Mouse (Mus musculus): ENCODE data around the gene Atf1. TPM values are rescaled to one million over a fixed set of nuclear protein-coding genes. Genes with fewer than 3 reads are reported as not detected.

Atf1 gene
- polyA plus RNA-seq, 1 experiment from 2014 or later: 47.4 TPM

- ATAC-seq (replicated peaks; ENCODE audit: low FRiP score, low TSS enrichment, low read depth): no peak
- H3K27ac ChIP-seq (ENCODE audit: low read depth): no peak overlapping the region
- peaks cover 81% of the 10 kb centered on the region for H3K36me3 ChIP-seq (ENCODE audit: control insufficient read depth, insufficient read depth, low read length)
- WGBS: 95% methylated on average over 6 of the region's 6 CpGs
- H3K9me3 ChIP-seq (ENCODE audit: control insufficient read depth, low read length): no peaks in the 10 kb centered on the region
- no peak overlapping the region for H3K4me2 ChIP-seq (ENCODE audit: low read length)
- no peak for DNase-seq (ENCODE audit: low spot score)
- H3K27me3 ChIP-seq (replicated peaks; ENCODE audit: control insufficient read depth, insufficient read depth, low read length): no peaks in the 10 kb centered on the region
- H3K4me1 ChIP-seq (replicated peaks; ENCODE audit: control insufficient read depth, insufficient read depth, low read length): no peaks in the 10 kb centered on the region
- no peak overlapping the region for H3K9ac ChIP-seq (ENCODE audit: low read length)
- H3K4me3 ChIP-seq (ENCODE audit: low read depth, low read length): no peak overlapping the region
These were observed 14.2 kb downstream of the Atf1 start for GRCm38 (mm10) chr15:100241780-100242179.

GRCm38 (mm10) chr15:100245951-100246350 is 18.3 kb downstream of the Atf1 start:
- Histone ChIP-seq H3K27me3 (replicated peaks; ENCODE audit: control insufficient read depth, insufficient read depth, low read length) (no peaks in the 10 kb centered on the region), H3K9ac (ENCODE audit: low read length) (no peak overlapping the region), H3K9me3 (ENCODE audit: control insufficient read depth, low read length) (no peaks in the 10 kb centered on the region), H3K4me2 (ENCODE audit: low read length) (no peak overlapping the region), H3K4me3 (ENCODE audit: low read depth, low read length) (no peak overlapping the region), H3K36me3 (ENCODE audit: control insufficient read depth, insufficient read depth, low read length) (peaks cover 93% of the 10 kb centered on the region), H3K27ac (ENCODE audit: low read depth) (no peak overlapping the region), H3K4me1 (replicated peaks; ENCODE audit: control insufficient read depth, insufficient read depth, low read length) (no peaks in the 10 kb centered on the region)
- WGBS: 94% methylated on average over 7 of the region's 7 CpGs
- ATAC-seq (replicated peaks; ENCODE audit: low FRiP score, low TSS enrichment, low read depth) (no peak), DNase-seq (ENCODE audit: low spot score) (no peak)

GRCm38 (mm10) chr15:100247296-100247695 is 19.7 kb downstream of the Atf1 start:
- 91% methylated on average over 9 of the region's 9 CpGs for WGBS
- DNase-seq (ENCODE audit: low spot score): no peak
- H3K36me3 ChIP-seq (ENCODE audit: control insufficient read depth, insufficient read depth, low read length): peaks cover 93% of the 10 kb centered on the region
- H3K27ac ChIP-seq (ENCODE audit: low read depth): no peak overlapping the region
- H3K4me3 ChIP-seq (ENCODE audit: low read depth, low read length): no peak overlapping the region
- no peak for ATAC-seq (replicated peaks; ENCODE audit: low FRiP score, low TSS enrichment, low read depth)
- H3K4me1 ChIP-seq (replicated peaks; ENCODE audit: control insufficient read depth, insufficient read depth, low read length): no peaks in the 10 kb centered on the region
- no peak overlapping the region for H3K9ac ChIP-seq (ENCODE audit: low read length)
- H3K9me3 ChIP-seq (ENCODE audit: control insufficient read depth, low read length): no peaks in the 10 kb centered on the region
- no peaks in the 10 kb centered on the region for H3K27me3 ChIP-seq (replicated peaks; ENCODE audit: control insufficient read depth, insufficient read depth, low read length)
- H3K4me2 ChIP-seq (ENCODE audit: low read length): no peak overlapping the region

- H3K4me1 ChIP-seq (replicated peaks; ENCODE audit: control insufficient read depth, insufficient read depth, low read length): no peaks in the 10 kb centered on the region
- no peak for ATAC-seq (replicated peaks; ENCODE audit: low FRiP score, low TSS enrichment, low read depth)
- WGBS: 92% methylated on average over 6 of the region's 6 CpGs
- no peak overlapping the region for H3K4me3 ChIP-seq (ENCODE audit: low read depth, low read length)
- H3K36me3 ChIP-seq (ENCODE audit: control insufficient read depth, insufficient read depth, low read length): peaks cover 94% of the 10 kb centered on the region
- no peak overlapping the region for H3K27ac ChIP-seq (ENCODE audit: low read depth)
- H3K4me2 ChIP-seq (ENCODE audit: low read length): no peak overlapping the region
- H3K27me3 ChIP-seq (replicated peaks; ENCODE audit: control insufficient read depth, insufficient read depth, low read length): no peaks in the 10 kb centered on the region
- no peak overlapping the region for H3K9ac ChIP-seq (ENCODE audit: low read length)
- H3K9me3 ChIP-seq (ENCODE audit: control insufficient read depth, low read length): no peaks in the 10 kb centered on the region
- no peak for DNase-seq (ENCODE audit: low spot score)
These were observed 21.2 kb downstream of the Atf1 start for GRCm38 (mm10) chr15:100248665-100249433.

GRCm38 (mm10) chr15:100251153-100251780 is 23.6 kb downstream of the Atf1 start:
- peaks cover 97% of the 10 kb centered on the region for H3K36me3 ChIP-seq (ENCODE audit: control insufficient read depth, insufficient read depth, low read length)
- no peaks in the 10 kb centered on the region for H3K4me1 ChIP-seq (replicated peaks; ENCODE audit: control insufficient read depth, insufficient read depth, low read length)
- no peaks in the 10 kb centered on the region for H3K27me3 ChIP-seq (replicated peaks; ENCODE audit: control insufficient read depth, insufficient read depth, low read length)
- ATAC-seq (replicated peaks; ENCODE audit: low FRiP score, low TSS enrichment, low read depth) (no peak), DNase-seq (ENCODE audit: low spot score) (no peak)
- H3K9ac ChIP-seq (ENCODE audit: low read length): no peak overlapping the region
- WGBS: 82% methylated on average over 6 of the region's 6 CpGs
- no peak overlapping the region for H3K27ac ChIP-seq (ENCODE audit: low read depth)
- no peak overlapping the region for H3K4me3 ChIP-seq (ENCODE audit: low read depth, low read length)
- no peaks in the 10 kb centered on the region for H3K9me3 ChIP-seq (ENCODE audit: control insufficient read depth, low read length)
- H3K4me2 ChIP-seq (ENCODE audit: low read length): no peak overlapping the region

GRCm38 (mm10) chr15:100256386-100256785 is 28.8 kb downstream of the Atf1 start:
- WGBS: 88% methylated on average over 6 of the region's 6 CpGs
- Histone ChIP-seq H3K36me3 (ENCODE audit: control insufficient read depth, insufficient read depth, low read length) (peaks cover 78% of the 10 kb centered on the region), H3K4me1 (replicated peaks; ENCODE audit: control insufficient read depth, insufficient read depth, low read length) (no peaks in the 10 kb centered on the region), H3K27me3 (replicated peaks; ENCODE audit: control insufficient read depth, insufficient read depth, low read length) (no peaks in the 10 kb centered on the region), H3K4me3 (ENCODE audit: low read depth, low read length) (no peak overlapping the region), H3K27ac (ENCODE audit: low read depth) (no peak overlapping the region), H3K4me2 (ENCODE audit: low read length) (no peak overlapping the region), H3K9ac (ENCODE audit: low read length) (no peak overlapping the region), H3K9me3 (ENCODE audit: control insufficient read depth, low read length) (no peaks in the 10 kb centered on the region)
- DNase-seq (ENCODE audit: low spot score): no peak
- no peak for ATAC-seq (replicated peaks; ENCODE audit: low FRiP score, low TSS enrichment, low read depth)

- ATAC-seq (replicated peaks; ENCODE audit: low FRiP score, low TSS enrichment, low read depth) (no peak), DNase-seq (ENCODE audit: low spot score) (no peak)
- H3K4me3 ChIP-seq (ENCODE audit: low read depth, low read length): no peak overlapping the region
- H3K4me1 ChIP-seq (replicated peaks; ENCODE audit: control insufficient read depth, insufficient read depth, low read length): no peaks in the 10 kb centered on the region
- no peak overlapping the region for H3K4me2 ChIP-seq (ENCODE audit: low read length)
- 92% methylated on average over 5 of the region's 5 CpGs for WGBS
- H3K27ac ChIP-seq (ENCODE audit: low read depth): no peak overlapping the region
- no peaks in the 10 kb centered on the region for H3K9me3 ChIP-seq (ENCODE audit: control insufficient read depth, low read length)
- H3K9ac ChIP-seq (ENCODE audit: low read length): no peak overlapping the region
- no peaks in the 10 kb centered on the region for H3K27me3 ChIP-seq (replicated peaks; ENCODE audit: control insufficient read depth, insufficient read depth, low read length)
- H3K36me3 ChIP-seq (ENCODE audit: control insufficient read depth, insufficient read depth, low read length): peaks cover 73% of the 10 kb centered on the region
These were observed 29.7 kb downstream of the Atf1 start for GRCm38 (mm10) chr15:100257305-100257704.

GRCm38 (mm10) chr15:100258646-100259425 is 31.2 kb downstream of the Atf1 start:
- peaks cover 64% of the 10 kb centered on the region for H3K36me3 ChIP-seq (ENCODE audit: control insufficient read depth, insufficient read depth, low read length)

More at GRCm38 (mm10) chr15:100258646-100259425, 31.2 kb downstream of the Atf1 start:
- H3K4me2 ChIP-seq (ENCODE audit: low read length): no peak overlapping the region
- H3K4me1 ChIP-seq (replicated peaks; ENCODE audit: control insufficient read depth, insufficient read depth, low read length): no peaks in the 10 kb centered on the region
- 94% methylated on average over 7 of the region's 7 CpGs for WGBS
- no peaks in the 10 kb centered on the region for H3K27me3 ChIP-seq (replicated peaks; ENCODE audit: control insufficient read depth, insufficient read depth, low read length)
- H3K9me3 ChIP-seq (ENCODE audit: control insufficient read depth, low read length): no peaks in the 10 kb centered on the region
- H3K4me3 ChIP-seq (ENCODE audit: low read depth, low read length): no peak overlapping the region
- H3K9ac ChIP-seq (ENCODE audit: low read length): no peak overlapping the region
- H3K27ac ChIP-seq (ENCODE audit: low read depth): no peak overlapping the region
- ATAC-seq (replicated peaks; ENCODE audit: low FRiP score, low TSS enrichment, low read depth): no peak
- DNase-seq (ENCODE audit: low spot score): no peak
